Mouse (Mus musculus) urinary bladder, postnatal 36 days (tissue): ENCODE data around the gene Drosha.
"Not testable (repeated sequence)": the region's sequence is repeated elsewhere in the genome, so short reads cannot be mapped to it uniquely, and the experiment has no call there.

Experiments used
- DNase-seq, 2 experiments: peaks; one replicate each; pipeline ENCODE4 v3.0.0; 2022; ENCODE audit warnings: low spot score in 2 of 2, mixed read lengths in 1 of 2

Gene Drosha

GRCm38 (mm10) chr15:12824197-12824952 is at the start of gene Drosha, which contains the start of gene 6030458C11Rik:
Gene Drosha (plus strand): TSS chr15:12824815.
Gene 6030458C11Rik (minus strand): TSS chr15:12824649.
- DNase-seq, result peak; percentile 98 to 99

DNA sequence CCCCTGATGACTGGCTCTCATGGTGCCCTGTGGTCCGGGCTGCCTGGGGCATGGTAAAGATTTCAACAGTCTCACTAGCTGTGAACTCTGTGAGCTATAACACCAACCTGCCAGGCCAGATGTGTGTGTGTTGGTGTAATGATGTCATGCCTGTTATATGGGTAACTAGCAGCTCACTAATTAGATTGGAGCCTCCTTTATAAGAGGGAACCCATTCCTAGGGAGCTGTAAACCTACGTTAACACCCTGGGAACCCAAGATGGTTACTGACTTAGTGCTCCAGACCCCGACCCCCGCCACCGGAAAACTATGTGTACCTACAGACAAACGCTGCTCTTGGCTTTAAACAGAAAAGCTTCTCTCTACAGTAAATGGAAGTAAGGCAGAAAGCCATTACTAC is 43.3 kb upstream of the Drosha start:
- DNase-seq, result no peak

DNA sequence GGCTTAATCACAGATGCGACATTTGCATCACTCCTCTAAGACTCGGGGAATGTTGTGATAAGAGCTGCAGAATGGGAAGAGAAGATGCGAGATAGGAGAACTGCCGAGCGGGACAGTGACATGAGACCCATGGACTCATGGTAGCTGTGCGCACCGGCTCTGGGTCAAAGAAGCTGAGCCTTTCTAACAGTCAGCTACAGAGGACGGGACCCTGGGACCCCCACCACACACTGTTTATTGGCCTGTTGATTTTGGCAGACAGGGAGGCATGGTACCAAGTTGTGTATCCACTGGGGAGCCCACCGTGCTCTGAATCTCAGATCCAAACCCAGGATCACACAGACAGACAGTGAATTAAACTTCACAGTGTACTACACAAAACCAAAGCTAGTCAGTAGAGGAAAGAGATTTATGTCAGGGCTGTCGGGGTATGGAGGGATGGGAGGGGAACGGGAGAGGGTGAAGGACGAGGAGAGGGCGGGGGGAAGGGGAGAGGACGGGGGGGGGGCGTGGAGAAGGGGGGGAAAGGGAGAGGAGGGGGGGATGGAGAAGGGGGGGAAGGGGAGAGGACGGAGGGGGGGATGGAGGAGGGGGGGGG is 42.8 kb upstream of the Drosha start:
- no peak for DNase-seq

GRCm38 (mm10) chr15:12788536-12788935 is 36.1 kb upstream of the Drosha start:
- DNase-seq, result no peak

- DNase-seq, result no peak
These were observed 35.2 kb upstream of the Drosha start for GRCm38 (mm10) chr15:12789406-12789867.

DNA sequence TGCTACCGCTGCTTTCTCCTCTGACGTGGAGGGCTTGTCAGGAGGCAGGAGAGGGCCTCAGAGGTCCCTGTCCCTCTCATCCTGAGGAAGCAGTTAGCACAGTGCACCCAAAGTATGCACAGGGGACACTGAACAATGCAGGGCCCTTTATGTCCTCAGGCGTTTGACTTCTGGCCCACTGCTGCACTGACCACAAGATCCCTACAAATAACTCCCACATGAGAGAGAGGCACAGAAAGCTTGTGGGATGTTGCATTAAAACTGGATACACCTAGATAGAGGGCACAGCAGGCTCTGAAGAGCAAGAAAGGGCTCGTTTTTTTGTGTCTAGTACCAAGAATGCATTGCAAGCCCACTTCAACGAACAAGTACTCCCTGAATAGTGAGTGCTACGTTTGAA is 30.3 kb upstream of the Drosha start:
- DNase-seq, result no peak

- DNase-seq, result peak; percentile 15 to 20
These were observed 29.1 kb upstream of the Drosha start for GRCm38 (mm10) chr15:12795457-12795894.

DNA sequence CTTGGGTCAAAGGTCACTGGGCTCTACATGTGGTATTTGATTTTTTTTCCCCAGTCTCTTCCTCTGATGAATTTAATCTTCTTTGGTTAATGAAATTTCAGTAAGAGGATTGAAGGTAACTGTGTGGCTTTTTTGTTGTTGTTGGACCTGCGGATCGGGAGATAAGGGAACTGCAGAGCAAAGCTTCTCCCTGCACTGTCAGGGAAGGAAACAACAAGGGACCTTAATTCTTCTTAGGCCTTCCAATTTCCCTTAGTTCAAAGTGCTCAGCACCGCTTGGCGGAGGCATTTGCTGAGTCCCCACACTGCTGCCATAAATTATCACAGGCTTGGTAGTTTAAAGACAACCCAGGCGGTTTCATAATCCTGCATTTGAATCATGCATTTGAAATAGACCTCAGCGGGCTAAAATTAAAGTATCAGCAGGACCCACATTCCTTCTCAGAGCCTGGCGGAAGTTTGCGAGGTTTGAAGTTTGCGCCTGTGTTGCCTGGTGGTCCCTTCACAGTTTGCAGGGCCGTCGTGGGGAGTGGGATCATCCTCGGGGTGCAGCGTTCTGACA is 28.6 kb upstream of the Drosha start:
- DNase-seq, result no peak

DNA sequence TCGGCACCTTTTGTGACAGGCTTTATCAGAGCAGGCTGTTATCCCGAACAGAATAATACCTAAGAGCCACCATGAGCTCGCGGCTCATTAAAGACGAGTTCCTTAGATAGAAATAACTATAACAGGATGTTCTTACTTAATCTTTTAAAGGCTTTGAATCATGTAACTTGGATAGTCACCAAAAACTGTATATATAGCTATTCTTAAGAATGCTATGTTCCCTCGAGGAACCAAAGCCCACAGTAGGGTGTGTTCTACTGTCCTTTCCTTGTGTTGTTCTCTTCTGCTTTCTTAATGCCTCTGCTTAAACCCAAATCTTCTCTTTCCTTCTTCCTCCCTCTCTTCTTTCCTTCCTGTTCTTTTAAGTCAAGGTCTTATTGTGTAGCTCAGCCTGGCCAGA is 26.6 kb upstream of the Drosha start:
- DNase-seq, result no peak

DNA sequence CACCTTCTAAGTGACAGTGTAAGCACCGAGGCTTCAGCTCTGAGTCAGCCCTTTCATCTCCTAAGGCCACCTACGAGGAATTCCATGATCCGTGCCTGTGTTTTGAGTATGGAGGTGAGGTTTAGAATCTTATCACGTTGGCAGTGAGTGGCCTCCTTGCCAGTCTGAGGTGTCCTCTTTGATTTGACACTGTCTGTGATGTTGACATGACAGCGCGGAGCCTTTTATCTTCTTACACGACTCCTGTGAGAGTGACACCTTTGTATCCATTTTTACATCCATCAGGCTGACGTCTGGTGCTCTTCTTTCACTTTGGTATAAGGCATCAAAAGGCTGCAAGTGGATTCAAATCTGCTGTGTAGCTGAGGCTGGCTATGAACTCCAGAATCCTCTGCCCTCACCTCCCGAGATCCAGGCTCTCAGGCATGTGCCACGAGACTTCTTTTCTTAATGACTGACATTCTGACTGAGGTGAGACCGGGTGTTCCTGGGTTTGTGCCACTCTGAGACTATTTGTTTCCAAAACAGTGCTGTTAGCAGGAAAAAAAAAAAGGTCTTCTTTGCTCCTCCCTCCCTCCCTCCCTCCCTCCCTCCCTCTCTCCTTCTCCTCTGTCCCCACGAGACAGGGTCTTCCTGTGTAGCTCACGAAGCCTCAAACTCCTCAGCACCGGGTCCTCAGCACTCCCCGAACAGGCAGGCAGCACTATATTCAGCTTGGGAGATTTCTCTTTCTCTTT is 24.0 kb upstream of the Drosha start:
- DNase-seq, result no peak

DNA sequence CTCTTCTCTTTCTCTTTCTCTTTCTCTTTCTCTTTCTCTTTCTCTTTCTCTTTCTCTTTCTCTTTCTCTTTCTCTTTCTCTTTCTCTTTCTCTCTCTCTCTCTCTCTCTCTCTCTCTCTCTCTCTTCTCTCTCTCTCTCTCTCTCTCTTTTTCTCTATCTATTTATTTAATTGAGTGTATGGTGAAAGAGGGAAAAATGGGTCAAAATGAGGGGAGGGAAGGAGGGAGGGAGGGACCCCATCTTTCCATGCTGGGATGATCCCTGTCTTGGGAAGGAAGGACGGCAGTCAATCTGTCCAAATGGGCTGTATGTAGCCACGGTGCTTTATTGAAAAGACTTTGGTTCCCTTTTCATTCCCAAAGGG is 23.5 kb upstream of the Drosha start:
- not testable (repeated sequence) for DNase-seq

GRCm38 (mm10) chr15:12805071-12805470 is 19.5 kb upstream of the Drosha start:
- no peak for DNase-seq

GRCm38 (mm10) chr15:12807088-12807487 is 17.5 kb upstream of the Drosha start:
- no peak for DNase-seq

DNA sequence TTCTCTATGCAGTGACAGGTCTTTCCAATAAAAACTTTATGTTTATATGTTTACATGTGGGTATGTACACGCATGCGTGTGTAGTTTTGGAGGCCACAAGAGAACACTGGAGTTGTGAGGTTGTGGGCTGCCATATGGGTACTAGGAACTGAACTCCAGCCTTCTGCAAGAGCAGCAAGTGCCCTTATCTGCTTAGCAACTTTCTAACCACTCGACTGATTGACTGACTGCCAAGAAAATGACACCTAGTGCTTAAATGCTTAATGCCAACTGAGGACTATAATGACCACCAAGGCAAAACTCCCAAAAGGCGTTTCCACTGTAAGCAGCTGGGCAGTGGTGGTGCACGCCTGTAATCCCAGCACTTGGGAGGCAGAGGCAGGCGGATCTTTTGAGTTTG is 15.3 kb upstream of the Drosha start:
- no peak for DNase-seq

DNA sequence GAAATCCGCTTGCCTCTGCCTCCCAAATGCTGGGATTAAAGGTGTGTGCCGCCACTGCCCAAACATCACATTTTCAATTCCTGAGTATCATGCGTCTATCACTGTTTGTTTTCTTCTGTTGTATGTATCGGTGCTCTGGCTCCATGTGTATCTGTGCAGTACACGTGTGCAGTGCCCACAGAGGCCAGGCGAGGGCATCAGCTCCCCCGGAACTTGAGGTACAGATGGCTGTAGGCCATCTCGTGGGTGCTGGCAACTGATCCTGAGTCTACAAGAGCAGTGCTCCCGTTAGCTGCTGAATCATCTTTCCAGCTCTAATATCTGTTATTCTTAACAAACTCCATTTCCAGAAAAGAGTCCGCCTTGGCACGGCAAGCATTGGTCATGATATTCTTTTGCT is 12.0 kb upstream of the Drosha start:
- no peak for DNase-seq

GRCm38 (mm10) chr15:12817592-12817991 is 7.0 kb upstream of the Drosha start:
- DNase-seq, result no peak

GRCm38 (mm10) chr15:12822416-12823395 is 1.9 kb upstream of the Drosha start:
- no peak for DNase-seq

DNA sequence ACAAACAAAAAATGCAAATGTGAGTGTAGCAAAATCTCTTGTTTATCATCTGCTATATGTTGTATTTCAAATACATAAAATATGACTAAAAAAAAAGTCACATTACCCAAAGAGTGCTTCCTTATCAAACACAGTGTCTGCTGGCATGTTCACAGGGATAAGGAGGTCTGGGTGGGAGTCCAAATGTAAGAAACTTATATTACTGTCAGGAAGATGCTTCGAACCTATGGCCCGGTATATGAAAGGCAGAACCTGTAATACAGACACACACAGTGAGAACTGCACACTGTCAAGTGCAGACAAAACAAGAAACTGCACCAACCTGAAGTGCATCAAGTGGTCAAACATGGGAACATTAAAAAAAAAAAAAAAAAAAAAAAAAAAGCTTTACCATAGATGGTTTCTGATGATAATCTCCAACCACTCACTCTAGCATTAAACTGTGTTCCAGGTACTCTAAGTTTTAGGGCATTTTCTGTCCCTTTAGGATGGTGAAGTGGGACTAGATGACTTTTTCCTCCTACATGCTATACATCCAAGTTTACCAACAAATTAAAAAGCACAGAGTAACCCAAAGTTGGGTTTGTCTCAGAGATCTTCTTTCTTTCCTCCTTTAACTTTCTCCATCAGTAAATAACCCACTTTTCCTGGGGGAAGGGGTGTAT is 1.0 kb upstream of the Drosha start:
- no peak for DNase-seq

GRCm38 (mm10) chr15:12824965-12825364 is 350 bp downstream of the Drosha start:
- DNase-seq, result no peak

GRCm38 (mm10) chr15:12825408-12825807 is 793 bp downstream of the Drosha start:
- no peak for DNase-seq

DNA sequence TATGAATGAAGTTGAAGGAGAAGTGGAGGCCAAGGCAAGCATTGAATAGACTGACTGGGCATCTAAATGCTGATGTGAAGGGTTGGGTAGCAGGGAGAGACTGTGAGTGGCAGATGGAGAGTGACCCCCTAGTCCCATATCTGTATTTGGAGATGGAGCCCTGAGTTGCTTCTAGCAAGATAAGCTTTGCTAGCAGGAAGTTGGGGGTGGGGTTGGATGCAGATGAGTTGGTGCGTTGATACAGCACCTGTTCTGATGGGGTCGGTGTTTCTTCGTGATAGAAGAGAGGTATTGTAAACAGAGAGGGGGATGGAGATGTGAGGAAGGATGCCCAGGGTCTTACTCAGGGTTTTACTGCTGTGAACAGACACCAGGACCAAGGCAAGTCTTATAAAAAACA is 5.3 kb downstream of the Drosha start:
- no peak for DNase-seq
